Mouse (Mus musculus) kidney, adult 2 months (tissue): ENCODE measurements around the gene Grk5. TPM values are rescaled to one million over a fixed set of nuclear protein-coding genes. Genes with fewer than 3 reads are reported as not detected.

Experiments used
- DNase-seq: peaks from one replicate; pipeline ENCODE4 v3.0.0; 2021
- H3K27ac ChIP-seq: fragments of 200-500 bp; 2 replicates; pipeline ENCODE4 v1.5.1; 2012; ENCODE audit warnings: low read depth, low read length, control low read depth, inconsistent platforms; ENCODE audit not compliant: insufficient read depth
- H3K27me3 ChIP-seq: fragments of 200-500 bp; replicated peaks from 2 replicates; pipeline ENCODE4 v1.6.1; 2012; ENCODE audit warnings: mild to moderate bottlenecking, moderate library complexity, low read length, inconsistent platforms; ENCODE audit not compliant: control insufficient read depth, insufficient read depth
- H3K36me3 ChIP-seq: fragments of 200-500 bp; 2 replicates; pipeline ENCODE4 v1.6.1; 2012; ENCODE audit warnings: mild to moderate bottlenecking, moderate library complexity, low read length, inconsistent platforms; ENCODE audit not compliant: control insufficient read depth, insufficient read depth
- H3K4me1 ChIP-seq: fragments of 200-500 bp; 2 replicates; pipeline ENCODE4 v1.6.1; 2011; ENCODE audit warnings: low read length; ENCODE audit not compliant: control insufficient read depth, insufficient read depth
- H3K4me3 ChIP-seq: fragments of 200-500 bp; 2 replicates; pipeline ENCODE4 v1.5.1; 2011; ENCODE audit warnings: mild to moderate bottlenecking, low read depth, low read length, control low read depth; ENCODE audit not compliant: insufficient read depth
- CTCF ChIP-seq: fragments of 200-500 bp; conservative IDR thresholded peaks from 2 replicates; pipeline ENCODE4 v1.5.1; 2011; ENCODE audit warnings: low read depth, mild to moderate bottlenecking, control low read depth, low read length, moderate library complexity, mixed read lengths; ENCODE audit not compliant: insufficient read depth, insufficient read length
- POLR2A ChIP-seq: fragments of 200-500 bp; IDR thresholded peaks from one replicate; pipeline ENCODE4 v1.6.1; 2011; ENCODE audit warnings: low read depth, low read length, control low read depth
- WGBS: fragments of 180-500 bp; shearing (Covaris S2); methylation state at CpG from one replicate; pipeline ENCODE4 v1.1.7; 2018; 5-methylcytosine and 5-hydroxymethylcytosine counted together
- polyA plus RNA-seq: library from polyadenylated mRNA; depleted of rRNA; stranded (reverse); fragments of >200 nt; gene quantifications from 2 replicates; pipeline ENCODE4 v1.2.3, GENCODE M21; 2012

Grk5 gene
- polyA plus RNA-seq, 1 experiment, result 2.8 TPM

DNA sequence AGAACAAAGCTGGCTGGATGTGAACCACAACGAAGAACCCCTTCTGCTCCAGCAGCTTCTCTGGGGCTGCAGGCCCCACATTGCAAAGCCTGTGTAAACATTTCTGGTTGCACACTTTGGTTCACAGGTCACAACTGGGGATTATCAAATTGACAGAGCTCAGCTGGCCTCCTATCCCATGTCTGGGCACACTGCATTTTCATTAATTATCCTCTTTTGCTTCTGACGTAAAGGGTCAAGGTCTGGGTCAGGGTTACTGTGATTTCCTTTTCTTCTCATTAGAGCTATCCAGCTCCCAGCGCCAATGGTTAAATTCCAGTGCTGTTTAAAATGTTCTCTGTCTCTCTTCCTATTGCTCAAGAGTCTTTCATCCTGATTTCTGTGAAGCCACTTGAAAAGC, 168.0 kb downstream of the Grk5 start:
- Histone ChIP-seq H3K4me1 (peaks cover 7% of the 10 kb centered on the region; the same call in 1 of the 2 replicates), H3K27me3 (no peaks in the 10 kb centered on the region), H3K27ac (peak overlapping the region; percentile 81; the same call in 1 of the 2 replicates), H3K36me3 (no peaks in the 10 kb centered on the region), H3K4me3 (no peak overlapping the region)
- TF ChIP-seq POLR2A, result no peak
- no peak for TF ChIP-seq CTCF
- peak; percentile 87 for DNase-seq
- 27% methylated on average over 3 of the region's 3 CpGs for WGBS

DNA sequence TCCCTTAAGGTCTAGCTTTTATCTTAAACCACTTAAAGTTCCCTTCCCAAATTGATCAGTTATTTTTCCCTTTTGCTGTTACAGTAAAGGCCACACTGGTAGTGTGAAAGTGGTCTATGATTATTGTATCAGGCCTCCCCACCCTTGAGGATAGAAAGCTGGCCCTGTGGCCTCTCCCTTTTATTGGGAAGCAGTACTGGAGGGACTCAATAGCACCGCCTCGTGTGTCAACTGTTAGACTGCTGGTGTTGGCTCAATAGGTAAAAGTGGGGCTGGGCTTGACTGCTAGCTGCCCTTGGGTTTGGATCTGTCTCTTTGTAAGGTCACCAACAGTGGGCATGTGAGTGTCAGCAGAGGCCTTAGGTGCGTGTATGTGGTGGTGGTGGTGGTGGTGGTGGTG, 174.8 kb downstream of the Grk5 start:
- WGBS, result 95% methylated on average over 3 of the region's 3 CpGs
- DNase-seq, result no peak
- Histone ChIP-seq H3K36me3 (no peaks in the 10 kb centered on the region; the same call in 1 of the 2 replicates), H3K4me3 (no peak overlapping the region), H3K27ac (no peak overlapping the region), H3K4me1 (peaks cover 7% of the 10 kb centered on the region; the same call in 1 of the 2 replicates), H3K27me3 (no peaks in the 10 kb centered on the region)
- TF ChIP-seq POLR2A (no peak), CTCF (no peak)

DNA sequence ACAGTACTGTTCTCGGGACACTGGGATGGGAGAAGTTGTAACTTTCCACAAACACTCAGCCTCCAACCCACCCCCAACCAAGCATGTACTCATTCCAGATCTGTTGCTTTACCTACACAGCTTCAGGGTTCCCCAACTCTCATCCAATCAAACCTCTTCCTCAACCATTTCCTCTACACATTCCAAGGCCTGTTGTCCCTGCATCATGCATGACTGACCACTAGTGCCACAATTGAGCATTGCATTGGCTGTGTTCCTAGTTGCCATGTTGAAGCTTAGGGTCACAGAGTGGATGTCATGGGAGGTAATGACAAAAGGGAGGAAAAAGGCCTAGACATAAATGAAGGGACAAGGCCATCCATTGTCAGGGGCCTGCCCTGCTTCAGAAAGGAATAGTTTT, 175.5 kb downstream of the Grk5 start:
- H3K27me3 ChIP-seq, result no peaks in the 10 kb centered on the region
- H3K4me1 ChIP-seq, result peaks cover 7% of the 10 kb centered on the region; the same call in 1 of the 2 replicates
- H3K27ac ChIP-seq, result no peak overlapping the region
- no peaks in the 10 kb centered on the region; the same call in 1 of the 2 replicates for H3K36me3 ChIP-seq
- no peak overlapping the region for H3K4me3 ChIP-seq
- 62% methylated on average over 1 of the region's 1 CpGs for WGBS
- TF ChIP-seq CTCF (peak; percentile 34; the same call in 1 of the 2 replicates), POLR2A (no peak)
- peak; percentile 56 for DNase-seq

DNA sequence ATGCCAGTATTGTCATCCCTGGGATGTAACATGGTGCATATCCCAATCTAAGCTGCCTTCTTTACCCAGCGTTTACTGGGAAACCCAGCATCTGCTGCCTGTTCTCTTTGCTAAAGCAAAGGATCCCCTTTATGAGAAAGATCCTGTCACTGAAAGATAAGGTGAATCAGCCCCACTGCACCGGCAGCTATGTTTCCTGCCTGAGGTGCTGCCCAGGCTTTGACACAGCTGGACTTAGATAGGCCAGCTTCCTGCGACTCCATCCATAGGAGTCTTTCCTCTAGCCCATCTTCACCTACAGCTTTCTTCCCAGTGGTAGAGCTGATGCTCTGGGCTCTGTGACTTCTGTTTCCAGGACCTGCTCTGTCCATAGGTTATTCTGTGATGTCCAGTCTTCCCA, 189.1 kb downstream of the Grk5 start:
- TF ChIP-seq CTCF (no peak), POLR2A (no peak)
- no peak overlapping the region for H3K4me3 ChIP-seq
- DNase-seq, result no peak
- no peaks in the 10 kb centered on the region for H3K27me3 ChIP-seq
- H3K4me1 ChIP-seq, result no peaks in the 10 kb centered on the region
- no peaks in the 10 kb centered on the region for H3K36me3 ChIP-seq
- WGBS, result 92% methylated on average over 3 of the region's 3 CpGs
- no peak overlapping the region for H3K27ac ChIP-seq

DNA sequence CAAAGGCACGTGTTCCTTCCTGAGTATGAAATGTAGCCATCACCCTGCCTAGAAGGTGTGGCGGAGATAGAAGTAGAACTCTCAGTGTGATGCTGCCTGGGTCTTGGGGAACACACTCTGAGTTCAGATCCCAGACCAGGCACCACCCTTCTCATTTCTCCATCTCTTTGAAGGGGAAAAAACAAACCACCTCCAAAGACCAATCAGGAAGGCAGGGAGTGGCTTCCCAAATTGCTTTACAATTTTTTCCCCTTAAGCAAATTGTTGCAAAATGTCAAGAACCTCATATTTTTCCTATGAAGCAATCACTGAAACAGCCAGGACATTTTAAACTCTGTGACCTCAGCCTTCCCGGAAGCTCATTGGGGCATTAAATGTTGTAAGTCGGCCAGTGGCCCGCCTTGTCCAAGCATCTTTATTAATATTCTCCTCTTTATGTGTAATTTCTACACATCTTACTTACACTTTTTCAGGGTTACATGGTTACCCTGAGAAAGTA, 190.8 kb downstream of the Grk5 start:
- no peaks in the 10 kb centered on the region for H3K4me1 ChIP-seq
- peak; percentile 55 for DNase-seq
- H3K27ac ChIP-seq, result peak overlapping the region; percentile 30; the same call in 1 of the 2 replicates
- H3K27me3 ChIP-seq, result no peaks in the 10 kb centered on the region
- no peak overlapping the region for H3K4me3 ChIP-seq
- H3K36me3 ChIP-seq, result no peaks in the 10 kb centered on the region
- TF ChIP-seq CTCF (no peak), POLR2A (no peak)
- 75% methylated on average over 5 of the region's 5 CpGs for WGBS

DNA sequence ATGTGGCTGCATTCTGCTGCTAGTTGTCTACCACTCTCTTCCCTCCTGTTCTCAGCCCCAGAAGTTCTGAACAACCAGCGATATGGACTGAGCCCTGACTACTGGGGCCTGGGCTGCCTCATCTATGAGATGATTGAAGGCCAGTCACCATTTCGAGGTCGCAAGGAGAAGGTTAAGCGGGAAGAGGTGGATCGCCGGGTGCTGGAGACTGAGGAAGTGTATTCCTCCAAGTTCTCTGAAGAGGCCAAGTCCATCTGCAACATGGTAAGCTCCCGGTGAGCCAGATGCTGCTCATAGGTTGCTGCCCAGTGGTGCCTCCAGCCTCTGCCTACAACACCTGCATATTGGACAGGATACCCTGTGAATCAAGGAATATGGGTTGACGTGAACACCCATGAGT, 193.5 kb downstream of the Grk5 start:
- no peaks in the 10 kb centered on the region for H3K4me1 ChIP-seq
- 93% methylated on average over 8 of the region's 8 CpGs for WGBS
- DNase-seq, result no peak
- H3K4me3 ChIP-seq, result no peak overlapping the region
- H3K36me3 ChIP-seq, result peaks cover 2% of the 10 kb centered on the region; the same call in 1 of the 2 replicates
- TF ChIP-seq CTCF (no peak), POLR2A (no peak)
- no peak overlapping the region for H3K27ac ChIP-seq
- H3K27me3 ChIP-seq, result no peaks in the 10 kb centered on the region

DNA sequence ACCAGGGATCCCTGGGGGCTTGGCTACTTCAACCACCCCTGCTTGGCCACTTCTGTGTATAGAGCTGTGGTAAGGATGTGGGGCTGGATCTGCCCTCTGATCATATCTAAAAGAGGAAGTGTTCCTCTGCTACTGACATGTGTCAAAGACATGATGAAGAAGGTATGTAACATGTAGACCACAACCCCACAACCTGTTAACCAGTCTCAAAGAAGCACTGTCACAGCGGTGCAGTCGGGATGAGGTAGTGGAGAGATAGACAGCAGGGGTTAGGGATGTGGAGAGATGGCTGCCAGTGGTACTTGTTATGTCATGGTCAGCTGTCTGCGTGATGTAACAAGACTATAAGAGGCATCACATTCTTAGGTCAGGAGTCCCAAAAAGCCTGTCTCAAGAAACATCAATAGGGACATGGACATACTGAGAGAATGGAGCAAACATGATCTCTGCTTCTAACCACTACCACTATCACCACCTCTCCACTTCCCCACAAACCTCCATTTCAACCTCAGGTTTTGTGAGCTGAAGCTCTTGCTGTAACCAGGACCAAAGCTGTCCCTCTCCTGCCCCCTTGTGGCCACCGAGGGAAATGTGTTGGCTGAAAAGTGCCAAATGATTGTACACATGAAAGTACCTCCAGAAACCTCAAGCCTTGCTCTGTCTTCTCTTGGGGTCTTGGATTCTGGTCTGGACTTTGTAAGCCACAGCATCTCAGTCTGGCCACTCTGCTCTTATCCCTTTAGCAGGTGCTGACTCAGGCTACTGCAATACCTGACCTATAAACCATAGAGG, 194.8 kb downstream of the Grk5 start:
- no peaks in the 10 kb centered on the region for H3K27me3 ChIP-seq
- peaks cover 2% of the 10 kb centered on the region; the same call in 1 of the 2 replicates for H3K36me3 ChIP-seq
- peak; percentile 98 for TF ChIP-seq CTCF
- no peak for TF ChIP-seq POLR2A
- no peak overlapping the region for H3K27ac ChIP-seq
- no peak overlapping the region for H3K4me3 ChIP-seq
- peak; percentile 91 for DNase-seq
- no peaks in the 10 kb centered on the region for H3K4me1 ChIP-seq
- WGBS, result 45% methylated on average over 4 of the region's 4 CpGs
